Mouse (Mus musculus) naive thymus-derived CD4-positive, alpha-beta T cell, adult 5 months (primary cell): ENCODE results near the gene Klf11. TPM values are rescaled to one million over a fixed set of nuclear protein-coding genes. Genes with fewer than 3 reads are reported as not detected.

Source experiments
- polyA plus RNA-seq: library from polyadenylated mRNA; unstranded; fragments of 100-300 nt; shearing (Covaris generic); gene quantifications from one replicate; pipeline ENCODE4 v1.2.1, GENCODE M21; 2017

The Klf11 gene
- 19.6 TPM for polyA plus RNA-seq

GRCm38 (mm10) chr12:24651063-24651557, at the start of gene Klf11:
TSS of gene Klf11 (plus strand) at chr12:24651274.

GRCm38 (mm10) chr12:24681286-24682023, 30.4 kb downstream of the Klf11 start, which contains the start of gene Cys1:
TSS of gene Cys1 (minus strand) at chr12:24681813.

GRCm38 (mm10) chr12:24707954-24708823, 57.1 kb downstream of the Klf11 start, which contains the start of gene Rrm2:
TSS of gene Rrm2 (plus strand) at chr12:24708241.

Other genes starting within 250 kb of the Klf11 start
- 56.0 TPM for gene Taf1b, start 152.9 kb upstream of the Klf11 start, polyA plus RNA-seq
- 1.8 TPM for gene Grhl1, start 79.0 kb upstream of the Klf11 start, polyA plus RNA-seq
- not detected for gene Cys1, start 30.5 kb downstream of the Klf11 start, polyA plus RNA-seq
- gene Rrm2, start 57.0 kb downstream of the Klf11 start, polyA plus RNA-seq = 10.0 TPM
- not detected for gene Mboat2, start 179.6 kb downstream of the Klf11 start, polyA plus RNA-seq